Comparison of ENCODE assay signal across 9 mouse cellular contexts in the genomic region with DNA sequence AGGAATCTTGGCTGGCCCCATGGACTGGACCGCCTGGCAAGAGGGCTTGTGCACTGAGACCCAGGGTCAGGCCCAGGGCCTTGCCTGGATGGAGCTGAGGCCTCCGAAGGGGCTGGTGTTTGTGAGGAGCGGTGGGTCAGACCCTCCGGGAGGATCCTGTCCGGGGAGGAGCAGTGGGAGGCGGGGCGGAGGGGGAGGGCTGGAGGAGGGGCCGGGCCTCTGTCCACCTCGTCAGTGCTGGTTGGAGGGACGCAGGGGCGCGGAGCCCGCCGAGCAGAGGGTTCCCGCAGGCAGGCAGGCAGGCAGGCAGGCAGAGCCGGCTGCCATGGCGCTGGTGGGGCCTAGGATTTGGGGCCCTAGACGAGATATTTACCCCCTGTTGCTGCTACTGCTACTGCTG. TPM values are rescaled to one million over a fixed set of nuclear protein-coding genes. Genes with fewer than 3 reads are reported as not detected.
A peak's percentile ranks its signal among the peaks of the same experiment; 100 is the strongest.
DNase-seq lines count a peak whose midpoint lies in the region; ATAC-seq and TF ChIP-seq lines count a peak whose summit lies in the region.
"Had no signal": no experiment of that assay in that cellular context is flagged by ENCODE, and none has a peak within 500 bp of the region (broad histone marks: within the 10 kb centered on the region; RNA-seq: fewer than 3 reads in every experiment).

A gene (plus strand): TSS at position 234 of the 400 bp plus-strand sequence.

- TF ChIP-seq CTCF in liver, embryonic 14.5 days (IDR thresholded peaks at IDR 0.05; ENCODE audit: low read depth) = no peak

- peaks cover 40% of the 10 kb centered on the region for H3K4me1 ChIP-seq in lung, embryonic 15.5 days
- peaks cover 58% of the 10 kb centered on the region for H3K4me1 ChIP-seq in forebrain, embryonic 15.5 days
- H3K4me1 ChIP-seq in liver, embryonic 14.5 days (replicated peaks; ENCODE audit: control insufficient read depth in 2 of 2, insufficient read depth in 2 of 2, low read length in 1 of 2) = peaks cover 10 to 28% of the 10 kb centered on the region in 2 experiments

- peaks cover 11% of the 10 kb centered on the region for H3K27me3 ChIP-seq in lung, embryonic 15.5 days
- H3K27me3 ChIP-seq in forebrain, embryonic 15.5 days = no peaks in the 10 kb centered on the region
- H3K27me3 ChIP-seq in liver, embryonic 14.5 days (ENCODE audit: control insufficient read depth, insufficient read depth, low read length) = peaks cover 7% of the 10 kb centered on the region

- no peak within 1 kb of the TSS for H3K9ac ChIP-seq in lung, embryonic 15.5 days
- H3K9ac ChIP-seq in forebrain, embryonic 15.5 days (replicated peaks) = peak within 1 kb of the TSS; percentile 37
- H3K9ac ChIP-seq in liver, embryonic 14.5 days (replicated peaks) = no peak within 1 kb of the TSS

- no peak within 1 kb of the TSS for H3K27ac ChIP-seq in lung, embryonic 15.5 days
- H3K27ac ChIP-seq in forebrain, embryonic 15.5 days (replicated peaks) = peak within 1 kb of the TSS; percentile 76
- H3K27ac ChIP-seq in liver, embryonic 14.5 days = no peak within 1 kb of the TSS

- WGBS in lung, embryonic 15.5 days = 3% methylated on average over 18 of the region's 18 CpGs
- 4% methylated on average over 16 of the region's 18 CpGs for WGBS in forebrain, embryonic 15.5 days
- WGBS in liver, embryonic 14.5 days (ENCODE audit: insufficient replicate concordance) = 7% methylated on average over 14 of the region's 18 CpGs

- peak within 1 kb of the TSS; percentile 25 for H3K4me3 ChIP-seq in lung, embryonic 15.5 days
- peak within 1 kb of the TSS; percentile 33 for H3K4me3 ChIP-seq in forebrain, embryonic 15.5 days
- H3K4me3 ChIP-seq in liver, embryonic 14.5 days (ENCODE audit: insufficient read depth in 1 of 2, low read depth in 2 of 2, low read length in 2 of 2) = peak within 1 kb of the TSS in 1 of 2 experiments; percentile 19; a peak in 1 of 4 replicates
- H3K4me3 ChIP-seq: erythroblast, embryonic 14.5 days had no signal

- TF ChIP-seq EP300 in liver, embryonic 14.5 days (IDR thresholded peaks at IDR 0.05; ENCODE audit: low read depth) = no peak

- DNase-seq in lung, postnatal 14 days = no peak
- DNase-seq in liver, embryonic 14.5 days (ENCODE audit: low read depth in 3 of 3, low spot score in 3 of 3) = no peak
- peak; percentile 86 for DNase-seq in yolk sac, embryonic 10.5 days (ENCODE audit: low spot score)
- no peak for DNase-seq in left cerebral cortex, postnatal 36 days (ENCODE audit: low spot score in 2 of 2)
- DNase-seq in left cerebral cortex, adult 11 months (ENCODE audit: low spot score) = no peak
- DNase-seq in adrenal gland, adult (ENCODE audit: inconsistent age in 2 of 2, low spot score in 1 of 2) = no peak

- intact Hi-C loops in left cerebral cortex, postnatal 36 days (cut with DNase I) = no loop called here

- ATAC-seq in lung, embryonic 15.5 days (ENCODE audit: borderline replicate concordance, extremely low read depth, low FRiP score, low TSS enrichment) = 0 out of 2 replicates have a peak, but pooled peaks have one; percentile 9
- ATAC-seq in forebrain, embryonic 15.5 days (replicated peaks) = peak; percentile 6; the same call in 1 of the 2 replicates
- ATAC-seq in liver, embryonic 14.5 days (ENCODE audit: insufficient read depth) = no peak

- H3K36me3 ChIP-seq in lung, embryonic 15.5 days = no peaks in the 10 kb centered on the region
- H3K36me3 ChIP-seq in forebrain, embryonic 15.5 days = no peaks in the 10 kb centered on the region
- H3K36me3 ChIP-seq in liver, embryonic 14.5 days (replicated peaks; ENCODE audit: control insufficient read depth, insufficient read depth, low read depth) = no peaks in the 10 kb centered on the region

- H3K4me2 ChIP-seq in lung, embryonic 15.5 days = peak within 1 kb of the TSS; percentile 55
- H3K4me2 ChIP-seq in forebrain, embryonic 15.5 days (replicated peaks) = peak within 1 kb of the TSS; percentile 40
- peak within 1 kb of the TSS; percentile 23 for H3K4me2 ChIP-seq in liver, embryonic 14.5 days (ENCODE audit: low read depth)

- H3K9me3 ChIP-seq in lung, embryonic 15.5 days = no peaks in the 10 kb centered on the region
- H3K9me3 ChIP-seq in forebrain, embryonic 15.5 days = no peaks in the 10 kb centered on the region
- H3K9me3 ChIP-seq in liver, embryonic 14.5 days (ENCODE audit: control insufficient read depth, low read length) = no peaks in the 10 kb centered on the region

RNA-seq across cellular contexts. Expression of the gene that starts here (rescaled TPM):
- polyA plus RNA-seq in lung, embryonic 15.5 days (2015; fragmentation: Nextera tagmentation; extraction: Ambion mirVana) = 0.96 and 1.3 TPM in 2 replicates
- polyA plus RNA-seq in forebrain, embryonic 15.5 days (2015; fragmentation: Nextera tagmentation; extraction: Ambion mirVana) = 7.1 and 8.4 TPM in 2 replicates
- polyA plus RNA-seq in liver, embryonic 14.5 days (2012; rRNA removed) = 0.17 and 0.19 TPM in 2 replicates
- polyA plus RNA-seq in liver, embryonic 14.5 days (2014; fragmentation: Nextera tagmentation; extraction: Ambion mirVana) = 0.10 and 0.14 TPM in 2 replicates
- total RNA-seq in left cerebral cortex, postnatal 36 days (2021) = 1 to 10 TPM; 3.4 to 3.5 TPM
- polyA plus RNA-seq: erythroblast, embryonic 14.5 days had no signal
